Mouse (Mus musculus) c-Kit-negative CD71-positive TER-119-positive erythroid progenitor cells, embryonic 14.5 days (primary cell): ENCODE measurements around the gene Raly.

ENCODE experiments used
- DNase-seq: peaks from one replicate; pipeline ENCODE4 v3.0.0-alpha.2; 2013; ENCODE audit warnings: low read depth, low spot score

Raly gene

GRCm38 (mm10) chr2:154782856-154783650 is 7.8 kb upstream of the Raly start:
- DNase-seq: no peak

GRCm38 (mm10) chr2:154785284-154785683 is 5.6 kb upstream of the Raly start:
- no peak for DNase-seq

- DNase-seq: peak; percentile 92
Observed at GRCm38 (mm10) chr2:154786187-154786586, 4.7 kb upstream of the Raly start.

- DNase-seq: no peak
Observed at GRCm38 (mm10) chr2:154786776-154787175, 4.1 kb upstream of the Raly start.

GRCm38 (mm10) chr2:154789381-154789780 is 1.5 kb upstream of the Raly start:
- no peak for DNase-seq

- DNase-seq: peak; percentile 29
Observed at GRCm38 (mm10) chr2:154789977-154790655, 780 bp upstream of the Raly start.

- peak; percentile 50 for DNase-seq
Observed at GRCm38 (mm10) chr2:154791661-154792642, 1.1 kb downstream of the Raly start.

GRCm38 (mm10) chr2:154803372-154803771 is 12.5 kb downstream of the Raly start:
- no peak for DNase-seq

GRCm38 (mm10) chr2:154803845-154804244 is 12.9 kb downstream of the Raly start:
- DNase-seq: no peak

DNA sequence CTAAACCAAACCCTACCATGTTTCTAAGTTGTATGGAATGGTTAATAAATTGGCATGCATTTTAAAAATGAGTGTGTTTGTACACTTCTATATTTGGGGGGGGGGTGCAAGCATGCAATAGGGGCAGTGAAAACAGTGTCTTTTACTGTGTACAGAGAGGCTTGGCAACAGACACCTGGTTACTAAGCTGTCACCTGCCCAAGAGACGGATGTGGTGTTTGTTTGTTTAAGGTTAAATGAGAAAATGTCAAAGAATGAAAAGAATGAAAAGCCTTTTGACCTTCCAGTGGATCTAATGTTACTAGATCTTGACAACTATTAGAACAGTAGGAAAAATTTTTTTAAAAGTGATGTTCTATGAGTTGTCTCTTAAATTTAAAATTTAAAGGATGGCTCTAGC is 16.8 kb downstream of the Raly start:
- DNase-seq: no peak

DNA sequence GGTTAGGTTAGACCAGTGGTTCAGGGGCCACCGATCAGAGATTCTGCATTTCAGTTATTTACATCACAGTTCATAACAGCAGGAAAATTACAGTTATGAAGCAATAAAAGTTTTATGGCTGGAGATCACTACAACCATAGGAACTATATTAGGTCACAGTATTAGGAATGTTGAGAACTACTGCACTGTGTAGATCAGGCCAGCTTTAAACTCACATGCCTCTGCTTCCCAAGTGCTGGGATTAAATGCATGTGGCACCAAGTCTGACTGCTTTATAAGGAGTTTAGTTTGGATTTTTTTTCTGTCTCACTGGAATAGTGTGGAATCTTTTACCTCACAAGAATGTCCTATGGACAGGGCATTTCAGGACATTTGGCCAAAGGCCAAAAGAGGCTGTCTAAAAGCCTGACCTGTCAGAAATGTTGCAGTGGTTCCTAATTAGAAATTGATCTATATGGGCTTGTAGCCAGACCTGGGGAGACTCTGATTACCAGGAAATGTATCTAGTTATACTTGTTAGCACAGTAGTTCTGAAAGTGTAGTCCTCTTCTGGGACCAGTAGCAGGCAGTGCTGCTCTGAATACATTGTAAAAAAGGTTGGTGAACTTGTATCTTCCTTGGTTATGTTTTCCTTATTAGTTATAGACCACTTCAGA is 18.3 kb downstream of the Raly start:
- DNase-seq: no peak

DNA sequence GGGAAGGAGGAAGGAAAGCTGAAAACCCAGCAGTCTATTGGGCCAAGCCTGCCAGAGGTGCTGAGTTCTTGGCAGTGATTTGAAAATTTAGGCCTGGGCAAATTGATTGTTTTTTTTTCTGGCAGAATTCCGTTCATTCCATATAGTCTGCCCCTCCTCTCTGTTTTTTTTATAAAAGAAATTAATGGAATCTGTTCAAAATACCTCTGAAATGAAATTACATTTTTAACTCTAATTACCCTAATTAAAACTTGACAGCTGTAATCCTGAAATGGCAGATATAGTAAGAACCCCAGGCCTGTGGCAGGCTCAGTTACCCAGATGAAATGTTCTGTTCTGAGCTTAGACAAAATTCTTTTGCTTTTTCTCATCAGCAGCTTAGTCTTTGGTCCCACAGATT is 19.9 kb downstream of the Raly start:
- no peak for DNase-seq

DNA sequence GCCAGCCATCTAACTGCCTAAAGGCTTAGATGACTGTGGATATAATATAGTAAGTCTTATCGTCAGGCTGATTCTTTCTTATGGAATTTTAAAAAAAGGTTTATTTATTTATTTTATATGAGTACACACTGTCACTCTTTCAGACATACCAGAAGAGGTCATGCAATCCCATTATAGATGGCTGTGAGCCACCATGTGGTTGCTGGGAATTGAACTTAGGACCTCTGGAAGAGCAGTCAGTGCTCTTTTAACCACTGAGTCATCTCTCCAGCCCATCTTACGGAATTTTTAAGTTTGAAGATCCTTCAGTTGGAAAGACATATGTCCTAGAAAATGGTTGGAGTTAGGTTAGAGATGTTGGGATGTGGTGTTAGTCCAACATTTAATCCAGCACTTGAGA is 22.5 kb downstream of the Raly start:
- no peak for DNase-seq

GRCm38 (mm10) chr2:154817089-154817488 is 26.2 kb downstream of the Raly start:
- DNase-seq: no peak

DNA sequence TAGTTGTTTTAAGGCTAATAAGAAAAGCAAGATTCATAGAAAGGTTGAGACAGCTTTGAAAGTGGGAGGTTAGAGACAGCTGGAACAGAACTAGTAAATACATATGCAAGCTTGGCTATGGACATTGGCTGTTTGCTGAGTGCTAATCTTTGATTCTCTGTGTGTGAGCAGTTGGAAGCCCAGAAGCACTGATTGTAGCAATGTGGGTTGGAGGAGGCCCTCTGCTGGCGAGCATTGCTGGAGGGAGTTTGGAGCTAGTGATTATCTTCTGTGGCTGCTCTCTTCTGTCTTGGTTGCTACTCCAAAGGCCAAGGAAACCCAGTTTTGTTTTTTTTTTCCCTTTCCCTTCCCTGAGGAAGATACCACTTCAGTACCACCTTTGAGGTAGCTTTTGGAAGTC is 26.9 kb downstream of the Raly start:
- no peak for DNase-seq

GRCm38 (mm10) chr2:154818599-154818998 is 27.7 kb downstream of the Raly start:
- no peak for DNase-seq

GRCm38 (mm10) chr2:154820346-154820745 is 29.4 kb downstream of the Raly start:
- DNase-seq: no peak

GRCm38 (mm10) chr2:154826054-154826538 is 35.2 kb downstream of the Raly start:
- DNase-seq: no peak

GRCm38 (mm10) chr2:154827521-154827920 is 36.6 kb downstream of the Raly start:
- no peak for DNase-seq

- no peak for DNase-seq
Observed at GRCm38 (mm10) chr2:154832471-154832870, 41.6 kb downstream of the Raly start.

DNA sequence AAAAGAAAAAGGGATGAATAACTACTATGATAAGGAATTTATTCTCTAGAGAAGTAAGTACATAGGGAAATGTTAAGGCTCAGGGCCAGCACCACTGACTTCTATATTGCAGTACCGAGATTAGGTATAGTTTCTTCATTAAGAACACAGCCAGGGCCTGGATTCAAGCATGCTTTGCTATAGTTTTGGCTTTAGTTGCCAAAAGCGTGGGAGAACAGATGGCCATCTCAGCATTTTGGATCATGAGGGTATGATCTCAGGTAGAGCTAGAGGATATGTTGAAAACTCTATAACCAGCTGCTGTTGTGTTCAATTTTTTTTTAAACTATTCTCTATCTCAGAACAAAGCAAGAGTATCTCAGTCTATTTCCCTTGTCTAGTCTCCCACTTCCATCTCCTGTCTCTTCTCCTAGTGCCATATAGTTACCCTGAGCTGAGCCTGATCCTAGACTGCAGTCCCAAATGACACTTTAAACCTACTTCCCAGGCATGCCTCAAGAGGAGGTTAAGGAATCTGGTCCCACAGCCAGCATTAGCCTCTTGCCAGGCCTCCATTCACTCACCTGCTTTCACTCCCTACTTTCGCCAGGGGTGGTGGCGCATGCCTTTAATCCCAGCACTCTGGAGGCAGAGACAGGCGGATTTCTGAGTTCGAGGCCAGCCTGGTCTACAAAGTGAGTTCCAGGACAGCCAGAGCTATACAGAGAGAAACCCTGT is 43.4 kb downstream of the Raly start:
- no peak for DNase-seq
